Mouse (Mus musculus) E14TG2a.4 (cell line): ENCODE results near the gene Trappc5.

Experiments used
- H3K27me3 ChIP-seq: 2 replicates; pipeline ENCODE4 v1.6.1; 2014; ENCODE audit warnings: low read length, control low read depth; ENCODE audit not compliant: insufficient read depth
- H3K36me3 ChIP-seq: 2 replicates; pipeline ENCODE4 v1.6.1; 2014; ENCODE audit warnings: low read length, control low read depth; ENCODE audit not compliant: insufficient read depth
- H3K4me1 ChIP-seq: replicated peaks from 2 replicates; pipeline ENCODE4 v1.6.1; 2014; ENCODE audit warnings: low read depth, low read length, control low read depth
- H3K4me3 ChIP-seq: replicated peaks from 2 replicates; pipeline ENCODE4 v1.5.1; 2014; ENCODE audit warnings: mild to moderate bottlenecking, low read length
- H3K9me3 ChIP-seq: 2 replicates; pipeline ENCODE4 v1.6.1; 2014; ENCODE audit warnings: low read length, control low read depth
- CTCF ChIP-seq: conservative IDR thresholded peaks from 2 replicates; pipeline ENCODE4 v1.5.1; 2014; ENCODE audit warnings: low read length
- NANOG ChIP-seq: IDR thresholded peaks from 2 replicates; pipeline ENCODE4 v1.6.1; 2014; ENCODE audit warnings: borderline replicate concordance, low read length, mixed read lengths
- POU5F1 ChIP-seq: IDR thresholded peaks from 2 replicates; pipeline ENCODE4 v1.6.1; 2014; ENCODE audit warnings: low read length, borderline replicate concordance

Trappc5 gene

DNA sequence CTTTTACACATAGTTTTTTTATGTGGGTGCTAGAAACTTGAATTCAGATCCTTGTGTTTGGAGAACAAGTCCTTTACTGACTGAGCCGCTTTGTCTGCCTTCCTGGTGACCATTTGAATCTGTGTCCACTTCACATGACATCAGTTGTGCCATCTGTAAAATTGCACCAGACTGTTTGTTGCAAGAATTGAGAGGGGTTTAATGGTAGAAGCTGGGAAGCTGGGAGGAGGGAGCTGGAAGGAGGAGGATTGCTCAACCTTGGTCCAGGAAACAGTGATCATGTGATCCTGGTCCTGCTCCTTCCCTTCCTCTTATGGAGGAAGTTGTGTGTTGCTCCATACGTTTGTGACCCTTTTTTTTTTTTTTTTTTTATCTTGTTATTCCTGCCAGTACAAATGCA is 27.8 kb upstream of the Trappc5 start:
- Histone ChIP-seq H3K36me3 (no peaks in the 10 kb centered on the region), H3K4me3 (no peak overlapping the region), H3K4me1 (peaks cover 51% of the 10 kb centered on the region), H3K27me3 (no peaks in the 10 kb centered on the region), H3K9me3 (no peaks in the 10 kb centered on the region)
- no peak for TF ChIP-seq POU5F1
- no peak for TF ChIP-seq CTCF
- no peak for TF ChIP-seq NANOG

DNA sequence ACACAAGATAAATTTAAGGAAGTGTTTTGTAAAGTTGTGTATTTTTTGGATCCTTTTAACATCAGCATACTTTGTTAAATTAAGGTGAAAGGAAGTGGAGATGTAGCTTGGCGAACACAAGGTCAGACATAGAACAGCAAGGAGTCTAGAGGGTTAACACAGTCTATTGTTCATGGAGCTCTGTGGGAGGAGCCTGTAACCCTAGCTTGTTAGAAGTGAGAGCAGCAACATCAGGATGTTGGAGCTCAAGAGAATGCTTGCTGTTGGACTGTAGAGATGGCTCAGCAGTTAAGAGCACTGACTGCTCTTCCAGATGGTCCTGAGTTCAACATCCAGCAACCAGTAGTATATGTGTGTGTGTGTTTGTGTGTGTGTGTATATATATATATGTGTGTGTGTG is 27.1 kb upstream of the Trappc5 start:
- no peaks in the 10 kb centered on the region for H3K9me3 ChIP-seq

DNA sequence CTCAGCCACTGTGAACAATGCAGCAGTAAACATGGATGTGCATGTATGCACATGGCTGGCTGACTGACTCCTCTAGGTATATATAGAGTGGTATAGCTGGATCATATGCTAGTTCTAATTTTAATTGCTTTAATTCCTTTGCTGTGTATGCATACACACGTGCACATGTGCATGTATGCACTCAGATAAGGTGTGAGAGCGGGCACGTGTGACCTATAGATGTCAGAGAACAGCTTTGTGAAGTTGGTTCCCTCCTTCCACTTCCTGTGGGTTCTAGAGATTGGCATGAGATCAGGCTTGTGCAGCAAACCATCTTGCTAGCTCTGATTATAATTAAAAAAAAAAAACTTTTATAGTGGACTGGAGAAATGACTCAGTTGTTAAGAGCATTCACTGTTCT is 23.3 kb upstream of the Trappc5 start:
- TF ChIP-seq POU5F1 (no peak), NANOG (no peak), CTCF (no peak)
- Histone ChIP-seq H3K4me1 (peaks cover 51% of the 10 kb centered on the region), H3K9me3 (no peaks in the 10 kb centered on the region), H3K36me3 (no peaks in the 10 kb centered on the region), H3K4me3 (no peak overlapping the region), H3K27me3 (no peaks in the 10 kb centered on the region)

More for the DNA sequence above, 27.1 kb upstream of the Trappc5 start:
- peaks cover 53% of the 10 kb centered on the region for H3K4me1 ChIP-seq
- no peak overlapping the region for H3K4me3 ChIP-seq
- H3K27me3 ChIP-seq = no peaks in the 10 kb centered on the region
- TF ChIP-seq POU5F1 (no peak), CTCF (no peak)
- no peaks in the 10 kb centered on the region for H3K36me3 ChIP-seq

DNA sequence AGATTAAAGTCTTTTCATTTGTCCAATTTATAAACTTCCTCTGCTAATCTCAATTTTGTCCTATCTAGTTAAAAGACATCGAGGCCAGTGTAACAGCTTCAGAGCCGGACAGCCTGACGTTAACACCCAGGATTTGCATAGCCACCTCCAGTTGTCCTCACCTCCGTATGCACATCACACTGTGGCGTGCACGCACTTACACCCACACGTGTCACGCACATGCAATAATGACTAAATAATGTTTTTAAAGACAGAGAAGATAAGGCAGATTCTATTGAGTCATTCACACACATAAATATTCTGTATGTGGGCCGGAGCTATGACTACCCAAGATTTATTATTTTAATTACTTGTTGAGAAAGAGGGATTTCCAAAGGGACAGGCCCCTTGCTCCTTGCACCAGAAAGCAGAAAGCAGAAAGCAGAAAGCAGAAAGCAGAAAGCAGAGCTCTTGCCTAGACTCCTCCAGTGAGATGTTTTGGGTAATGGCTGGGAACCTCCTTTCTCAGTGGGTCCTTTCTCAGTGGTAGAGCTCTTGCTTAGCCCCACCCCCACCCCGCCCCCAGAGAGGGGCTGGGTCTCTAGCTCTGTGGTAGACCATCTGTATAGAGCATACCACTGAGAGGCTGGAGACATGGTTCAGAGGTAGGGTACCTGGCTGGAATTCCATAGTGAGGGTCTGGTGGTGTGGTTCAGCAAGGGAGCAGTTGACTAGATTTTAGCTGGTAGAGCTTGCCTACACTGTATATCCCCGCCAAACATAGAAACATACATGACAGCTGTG is 21.2 kb upstream of the Trappc5 start:
- no peaks in the 10 kb centered on the region for H3K27me3 ChIP-seq
- no peak overlapping the region for H3K4me3 ChIP-seq
- no peaks in the 10 kb centered on the region for H3K9me3 ChIP-seq
- no peak for TF ChIP-seq POU5F1
- no peak for TF ChIP-seq NANOG
- no peak for TF ChIP-seq CTCF
- H3K4me1 ChIP-seq = peaks cover 34% of the 10 kb centered on the region
- no peaks in the 10 kb centered on the region for H3K36me3 ChIP-seq

DNA sequence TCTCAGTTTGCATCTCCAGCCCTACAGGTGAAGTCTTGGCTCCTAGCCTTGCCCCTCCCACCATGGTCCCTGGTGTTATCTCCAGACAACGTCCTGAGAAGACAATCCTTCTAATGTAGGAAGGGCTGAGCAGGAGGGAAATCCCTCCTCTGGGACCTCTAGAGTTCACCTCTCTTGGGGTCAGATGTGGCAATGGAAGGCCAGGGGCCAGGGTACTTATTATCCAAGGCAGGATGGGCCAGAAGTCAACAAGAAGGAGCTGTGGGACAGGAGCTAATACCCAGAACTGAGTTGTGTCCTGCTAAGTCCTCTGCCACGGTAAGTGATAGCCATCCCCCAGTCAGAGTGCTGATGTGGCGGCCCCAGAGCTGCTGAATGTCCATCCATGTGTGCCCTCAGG is 20.6 kb upstream of the Trappc5 start, which contains the start of gene Retn:
Retn (plus strand) TSS at position 245 of the 400 bp plus-strand sequence.
- no peak for TF ChIP-seq NANOG
- TF ChIP-seq CTCF = no peak
- no peak for TF ChIP-seq POU5F1
- H3K4me3 ChIP-seq = no peak within 1 kb of the TSS
- no peaks in the 10 kb centered on the region for H3K27me3 ChIP-seq
- H3K36me3 ChIP-seq = no peaks in the 10 kb centered on the region
- no peaks in the 10 kb centered on the region for H3K9me3 ChIP-seq
- H3K4me1 ChIP-seq = peaks cover 34% of the 10 kb centered on the region

DNA sequence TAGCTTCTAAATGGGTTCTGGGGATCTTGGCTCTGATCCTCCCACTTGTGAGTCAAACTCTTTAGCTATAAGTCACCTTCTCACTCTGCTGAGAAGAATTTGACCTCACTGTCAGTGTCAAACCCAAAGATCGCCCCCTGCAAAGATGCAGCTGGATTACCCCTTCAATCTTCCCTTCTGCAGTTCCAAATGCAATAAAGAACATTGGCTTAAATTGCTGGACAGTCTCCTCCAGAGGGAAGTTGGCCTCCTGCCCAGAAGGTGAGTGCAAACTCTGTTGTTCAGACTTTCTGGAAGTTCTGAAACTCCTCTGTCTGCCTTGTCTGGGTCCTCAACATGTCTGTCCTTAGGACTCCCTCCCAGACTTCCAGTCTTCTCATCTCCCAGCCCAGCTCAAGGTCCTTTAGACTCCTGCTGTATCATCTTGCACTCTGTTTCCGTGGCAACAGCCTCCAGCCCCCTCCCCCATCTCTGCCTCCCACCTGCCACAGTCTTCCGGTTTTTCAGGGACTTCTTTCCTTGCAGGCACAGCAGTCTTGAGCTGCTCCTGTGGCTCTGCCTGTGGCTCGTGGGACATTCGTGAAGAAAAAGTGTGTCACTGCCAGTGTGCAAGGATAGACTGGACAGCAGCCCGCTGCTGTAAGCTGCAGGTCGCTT is 19.2 kb upstream of the Trappc5 start:
- no peaks in the 10 kb centered on the region for H3K9me3 ChIP-seq
- TF ChIP-seq CTCF = no peak
- TF ChIP-seq POU5F1 = no peak
- no peak for TF ChIP-seq NANOG
- no peaks in the 10 kb centered on the region for H3K27me3 ChIP-seq
- no peak overlapping the region for H3K4me3 ChIP-seq
- no peaks in the 10 kb centered on the region for H3K36me3 ChIP-seq
- H3K4me1 ChIP-seq = peaks cover 34% of the 10 kb centered on the region

DNA sequence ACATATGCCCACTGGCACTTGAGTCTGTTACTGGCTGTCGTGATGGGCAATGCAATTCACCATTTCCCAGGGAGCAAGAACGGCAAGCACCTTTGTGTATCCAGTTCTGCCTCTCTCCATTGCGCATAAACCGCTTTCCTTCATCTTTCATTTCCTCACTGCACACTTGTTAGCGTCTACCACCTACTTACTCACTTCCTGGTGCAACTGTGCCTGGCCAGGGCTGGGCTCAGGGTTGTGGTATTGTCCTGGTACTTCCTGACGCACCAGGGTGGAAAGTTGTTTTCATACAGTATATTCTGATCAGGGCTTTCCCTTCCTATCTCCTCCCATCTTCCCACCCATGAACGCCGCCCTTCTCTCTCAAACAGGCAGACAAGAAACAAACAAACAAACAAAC is 15.2 kb upstream of the Trappc5 start:
- Histone ChIP-seq H3K36me3 (no peaks in the 10 kb centered on the region), H3K4me1 (peaks cover 31% of the 10 kb centered on the region), H3K27me3 (0 out of 2 replicates have a peak, but pooled peaks cover 2% of the 10 kb centered on the region), H3K9me3 (no peaks in the 10 kb centered on the region), H3K4me3 (no peak overlapping the region)
- TF ChIP-seq POU5F1 = no peak
- no peak for TF ChIP-seq NANOG

DNA sequence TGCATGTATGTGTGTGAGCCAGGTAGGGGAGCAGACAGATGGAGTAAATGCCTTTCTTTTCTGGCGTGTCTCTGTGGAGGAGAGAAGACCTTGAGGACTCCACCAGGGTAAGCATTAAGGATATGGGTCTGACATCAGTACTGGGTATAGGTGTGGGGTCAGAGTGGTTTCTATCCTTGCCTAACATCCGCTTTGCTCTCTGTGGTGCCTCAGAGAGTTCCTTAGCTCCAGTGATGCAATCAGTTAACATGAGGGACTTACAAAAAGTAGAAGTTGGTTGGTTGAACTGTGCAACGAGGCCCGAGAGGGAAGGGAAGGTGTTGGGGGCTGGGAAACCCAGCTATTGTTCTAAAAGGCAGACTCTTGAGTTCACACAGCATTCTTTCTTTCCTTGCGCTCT is 11.7 kb upstream of the Trappc5 start:
- no peak overlapping the region for H3K4me3 ChIP-seq
- H3K27me3 ChIP-seq = 0 out of 2 replicates have a peak, but pooled peaks cover 2% of the 10 kb centered on the region
- TF ChIP-seq POU5F1 (no peak), NANOG (no peak), CTCF (no peak)
- no peaks in the 10 kb centered on the region for H3K9me3 ChIP-seq
- peaks cover 26% of the 10 kb centered on the region for H3K4me1 ChIP-seq
- H3K36me3 ChIP-seq = no peaks in the 10 kb centered on the region
